Mouse (Mus musculus): ENCODE data around the gene Gm9774. TPM values are rescaled to one million over a fixed set of nuclear protein-coding genes. Genes with fewer than 3 reads are reported as not detected.

Gene Gm9774
- total and polyA plus RNA-seq, 2 experiments from 2014 or later: 1.3 to 6.2 TPM

DNA sequence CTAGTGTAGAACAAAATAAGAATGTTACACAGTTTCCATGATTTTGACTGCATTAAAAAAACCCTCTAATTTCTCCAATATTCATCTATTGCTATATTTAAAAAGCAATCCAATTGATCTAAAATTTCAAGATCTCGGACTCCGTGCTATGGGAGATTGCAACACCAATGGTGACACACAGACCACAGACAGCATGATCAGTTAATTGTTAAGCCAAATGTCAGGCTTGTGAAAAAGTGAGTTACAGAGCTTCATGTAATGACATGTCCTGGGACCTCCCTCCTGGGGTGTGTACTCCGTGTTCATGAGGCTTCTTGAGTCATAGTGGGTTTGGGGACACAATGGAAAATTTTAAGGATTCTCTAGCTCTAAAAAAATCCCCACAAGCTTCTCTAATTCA is 11.0 kb upstream of the Gm9774 start:
- Histone ChIP-seq H3K27me3 (ENCODE audit: control insufficient read depth, insufficient read depth, low read length) (no peaks in the 10 kb centered on the region), H3K27ac (ENCODE audit: low read depth) (no peak overlapping the region), H3K4me1 (ENCODE audit: control insufficient read depth, insufficient read depth) (no peaks in the 10 kb centered on the region), H3K4me2 (ENCODE audit: low read depth, low read length) (no peak overlapping the region), H3K9ac (replicated peaks; ENCODE audit: low read depth, low read length) (no peak overlapping the region), H3K36me3 (replicated peaks; ENCODE audit: control insufficient read depth, insufficient read depth, low read length) (no peaks in the 10 kb centered on the region), H3K4me3 (ENCODE audit: low read depth, low read length) (no peak overlapping the region), H3K9me3 (replicated peaks; ENCODE audit: control insufficient read depth, low read length) (no peaks in the 10 kb centered on the region)
- DNase-seq (ENCODE audit: low spot score) (no peak), ATAC-seq (ENCODE audit: insufficient read depth, low read depth) (no peak)
- WGBS: 79% methylated on average over 3 of the region's 3 CpGs
- TF ChIP-seq EP300 (IDR thresholded peaks at IDR 0.05; ENCODE audit: low read depth) (no peak), CTCF (IDR thresholded peaks at IDR 0.05; ENCODE audit: low read depth) (no peak)

DNA sequence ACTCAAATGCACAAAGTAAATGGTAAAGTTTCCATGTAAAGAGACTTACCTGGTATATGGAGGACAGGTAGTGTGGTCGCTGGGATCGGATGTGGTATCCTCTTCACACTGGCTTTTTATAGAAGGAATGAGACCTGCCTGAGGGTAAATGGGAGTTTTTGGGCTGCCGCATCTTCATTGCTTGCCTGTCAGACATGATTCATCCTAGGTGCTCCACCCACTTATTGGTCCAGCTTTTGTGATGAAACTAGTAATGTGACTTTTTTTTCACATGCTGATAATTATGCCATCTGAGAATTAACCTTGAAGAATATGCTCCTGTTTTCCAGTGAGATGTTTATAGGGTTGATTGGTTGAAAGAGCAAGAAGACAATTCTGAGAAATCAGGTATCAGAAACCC is 9.5 kb upstream of the Gm9774 start, which contains the start of gene Sprr1b:
Gene Sprr1b (minus strand): TSS at position 101 of the 400 bp plus-strand sequence.
- Histone ChIP-seq H3K9ac (replicated peaks; ENCODE audit: low read depth, low read length) (no peak within 1 kb of the TSS), H3K36me3 (replicated peaks; ENCODE audit: control insufficient read depth, insufficient read depth, low read length) (no peaks in the 10 kb centered on the region), H3K27ac (ENCODE audit: low read depth) (no peak within 1 kb of the TSS), H3K27me3 (ENCODE audit: control insufficient read depth, insufficient read depth, low read length) (no peaks in the 10 kb centered on the region), H3K4me1 (ENCODE audit: control insufficient read depth, insufficient read depth) (no peaks in the 10 kb centered on the region), H3K9me3 (replicated peaks; ENCODE audit: control insufficient read depth, low read length) (no peaks in the 10 kb centered on the region), H3K4me2 (ENCODE audit: low read depth, low read length) (no peak within 1 kb of the TSS), H3K4me3 (ENCODE audit: low read depth, low read length) (no peak within 1 kb of the TSS)
- 88% methylated on average over 3 of the region's 3 CpGs for WGBS
- no peak for DNase-seq (ENCODE audit: low spot score)
- no peak for ATAC-seq (ENCODE audit: insufficient read depth, low read depth)
- TF ChIP-seq CTCF (IDR thresholded peaks at IDR 0.05; ENCODE audit: low read depth) (no peak), EP300 (IDR thresholded peaks at IDR 0.05; ENCODE audit: low read depth) (no peak)

DNA sequence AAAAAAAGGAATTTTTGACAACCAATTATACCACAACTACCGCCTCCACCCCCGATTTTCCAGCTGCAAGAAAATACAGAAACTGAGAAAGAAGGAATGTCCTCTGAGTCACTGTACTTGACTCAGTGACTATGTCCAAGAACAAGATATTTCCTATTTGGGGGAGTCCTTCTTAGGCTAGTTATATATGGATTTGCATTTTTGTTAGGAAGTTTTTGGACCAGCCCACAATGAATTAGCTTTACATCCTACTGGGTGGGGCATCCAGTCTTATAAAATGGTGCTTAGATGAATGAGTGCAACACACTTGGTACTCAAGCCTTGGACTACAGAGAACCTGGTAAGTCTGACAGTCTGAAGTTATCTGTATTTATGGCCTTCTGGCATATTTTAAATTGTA is 3.1 kb upstream of the Gm9774 start, which contains the start of gene Sprr2k:
Gene Sprr2k (plus strand): TSS at position 301 of the 400 bp plus-strand sequence.
- Histone ChIP-seq H3K4me2 (ENCODE audit: low read depth, low read length) (no peak within 1 kb of the TSS), H3K4me3 (ENCODE audit: low read depth, low read length) (no peak within 1 kb of the TSS), H3K36me3 (replicated peaks; ENCODE audit: control insufficient read depth, insufficient read depth, low read length) (no peaks in the 10 kb centered on the region), H3K4me1 (ENCODE audit: control insufficient read depth, insufficient read depth) (no peaks in the 10 kb centered on the region), H3K9ac (replicated peaks; ENCODE audit: low read depth, low read length) (no peak within 1 kb of the TSS), H3K27me3 (ENCODE audit: control insufficient read depth, insufficient read depth, low read length) (no peaks in the 10 kb centered on the region), H3K27ac (ENCODE audit: low read depth) (no peak within 1 kb of the TSS), H3K9me3 (replicated peaks; ENCODE audit: control insufficient read depth, low read length) (no peaks in the 10 kb centered on the region)
- 77% methylated on average over 2 of the region's 2 CpGs for WGBS
- TF ChIP-seq EP300 (IDR thresholded peaks at IDR 0.05; ENCODE audit: low read depth): no peak
- TF ChIP-seq CTCF (IDR thresholded peaks at IDR 0.05; ENCODE audit: low read depth): no peak
- ATAC-seq (ENCODE audit: insufficient read depth, low read depth) (no peak), DNase-seq (ENCODE audit: low spot score) (no peak)

DNA sequence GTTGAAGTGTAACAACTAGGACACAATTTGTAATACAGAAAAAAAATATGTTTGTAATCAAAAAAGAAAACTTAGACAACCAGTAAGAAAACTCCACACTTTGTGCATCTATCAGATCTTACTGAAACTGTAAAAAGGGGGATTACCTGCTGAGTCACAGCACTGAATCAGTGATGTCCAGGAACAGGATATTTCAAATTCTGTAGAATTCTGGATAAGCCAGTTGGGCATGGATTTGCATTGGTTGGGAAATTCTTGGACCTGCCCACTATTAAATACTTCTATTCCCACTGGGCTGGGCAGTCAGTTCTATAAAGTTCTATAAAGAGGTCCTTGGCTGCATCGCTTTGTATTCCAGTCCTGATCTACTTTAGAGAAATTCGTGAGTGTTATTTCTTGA is 11.4 kb downstream of the Gm9774 start, which contains the start of gene Sprr2j-ps:
Gene Sprr2j-ps (plus strand): TSS at position 301 of the 400 bp plus-strand sequence.
- Histone ChIP-seq H3K4me3 (ENCODE audit: low read depth, low read length) (no peak within 1 kb of the TSS), H3K4me2 (ENCODE audit: low read depth, low read length) (no peak within 1 kb of the TSS), H3K36me3 (replicated peaks; ENCODE audit: control insufficient read depth, insufficient read depth, low read length) (no peaks in the 10 kb centered on the region), H3K9me3 (replicated peaks; ENCODE audit: control insufficient read depth, low read length) (no peaks in the 10 kb centered on the region), H3K4me1 (ENCODE audit: control insufficient read depth, insufficient read depth) (no peaks in the 10 kb centered on the region), H3K27ac (ENCODE audit: low read depth) (no peak within 1 kb of the TSS), H3K27me3 (ENCODE audit: control insufficient read depth, insufficient read depth, low read length) (no peaks in the 10 kb centered on the region), H3K9ac (replicated peaks; ENCODE audit: low read depth, low read length) (no peak within 1 kb of the TSS)
- TF ChIP-seq CTCF (IDR thresholded peaks at IDR 0.05; ENCODE audit: low read depth): no peak
- TF ChIP-seq EP300 (IDR thresholded peaks at IDR 0.05; ENCODE audit: low read depth): no peak
- ATAC-seq (ENCODE audit: insufficient read depth, low read depth) (no peak), DNase-seq (ENCODE audit: low spot score) (no peak)
- 80% methylated on average over 2 of the region's 2 CpGs for WGBS

DNA sequence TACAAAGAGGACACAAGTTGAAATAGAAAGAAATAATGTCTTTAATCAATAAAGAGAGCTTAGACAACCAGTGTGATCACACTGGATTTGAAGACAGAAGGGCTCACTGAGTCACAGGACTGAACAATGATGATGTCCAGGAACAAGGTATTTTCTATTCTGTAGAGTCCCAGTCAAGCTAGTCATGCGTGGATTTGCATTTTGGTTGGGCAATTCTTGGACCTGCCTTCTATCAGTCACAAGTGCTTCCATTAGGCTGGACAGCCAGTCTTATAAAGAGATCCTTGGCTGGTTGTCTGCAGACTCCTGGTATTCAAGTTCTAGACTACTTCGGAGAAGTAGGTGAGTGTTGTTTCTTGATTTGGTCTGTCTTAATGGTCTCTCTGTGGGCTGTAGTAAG is 21.5 kb downstream of the Gm9774 start, which contains the start of gene Sprr2i:
Gene Sprr2i (plus strand): TSS at position 301 of the 400 bp plus-strand sequence.
- TF ChIP-seq CTCF (IDR thresholded peaks at IDR 0.05; ENCODE audit: low read depth) (no peak), EP300 (IDR thresholded peaks at IDR 0.05; ENCODE audit: low read depth) (no peak)
- Histone ChIP-seq H3K36me3 (replicated peaks; ENCODE audit: control insufficient read depth, insufficient read depth, low read length) (no peaks in the 10 kb centered on the region), H3K4me1 (ENCODE audit: control insufficient read depth, insufficient read depth) (no peaks in the 10 kb centered on the region), H3K9ac (replicated peaks; ENCODE audit: low read depth, low read length) (no peak within 1 kb of the TSS), H3K9me3 (replicated peaks; ENCODE audit: control insufficient read depth, low read length) (no peaks in the 10 kb centered on the region), H3K4me3 (ENCODE audit: low read depth, low read length) (no peak within 1 kb of the TSS), H3K27ac (ENCODE audit: low read depth) (no peak within 1 kb of the TSS), H3K4me2 (ENCODE audit: low read depth, low read length) (no peak within 1 kb of the TSS), H3K27me3 (ENCODE audit: control insufficient read depth, insufficient read depth, low read length) (no peaks in the 10 kb centered on the region)
- WGBS: 71% methylated on average over 2 of the region's 2 CpGs
- DNase-seq (ENCODE audit: low spot score) (no peak), ATAC-seq (ENCODE audit: insufficient read depth, low read depth) (no peak)

DNA sequence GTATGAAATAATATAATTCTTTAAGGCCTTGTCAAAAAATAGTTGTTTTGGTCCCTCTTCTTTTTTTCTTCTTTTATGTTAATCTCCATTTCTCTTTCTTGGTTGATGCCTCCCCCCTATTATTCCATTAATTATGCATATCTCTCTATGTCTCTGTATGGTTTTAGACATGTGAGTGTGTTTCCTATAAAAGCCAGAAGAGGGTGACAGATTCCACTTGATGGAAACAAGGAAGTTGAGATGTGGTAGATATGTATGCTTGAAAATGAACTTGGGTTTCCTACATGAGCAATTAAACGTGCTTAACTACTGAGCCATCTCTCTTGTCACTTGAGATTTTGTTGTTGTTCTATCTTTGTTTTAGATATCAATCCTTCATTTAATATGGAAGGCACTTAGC is 34.9 kb downstream of the Gm9774 start:
- no peak for ATAC-seq (ENCODE audit: insufficient read depth, low read depth)
- Histone ChIP-seq H3K4me3 (ENCODE audit: low read depth, low read length) (no peak overlapping the region), H3K9me3 (replicated peaks; ENCODE audit: control insufficient read depth, low read length) (no peaks in the 10 kb centered on the region), H3K4me2 (ENCODE audit: low read depth, low read length) (no peak overlapping the region), H3K4me1 (ENCODE audit: control insufficient read depth, insufficient read depth) (no peaks in the 10 kb centered on the region), H3K9ac (replicated peaks; ENCODE audit: low read depth, low read length) (no peak overlapping the region), H3K27ac (ENCODE audit: low read depth) (no peak overlapping the region), H3K27me3 (ENCODE audit: control insufficient read depth, insufficient read depth, low read length) (no peaks in the 10 kb centered on the region), H3K36me3 (replicated peaks; ENCODE audit: control insufficient read depth, insufficient read depth, low read length) (no peaks in the 10 kb centered on the region)
- 27% methylated on average over 1 of the region's 1 CpGs for WGBS
- DNase-seq (ENCODE audit: low spot score): no peak
- TF ChIP-seq EP300 (IDR thresholded peaks at IDR 0.05; ENCODE audit: low read depth) (no peak), CTCF (IDR thresholded peaks at IDR 0.05; ENCODE audit: low read depth) (peak; percentile 23; the same call in 1 of the 2 replicates)

All from heart, postnatal 0 days (tissue).